Mouse (Mus musculus) frontal cortex, adult 2 months (tissue): ENCODE measurements around the gene Mthfd1. TPM values are rescaled to one million over a fixed set of nuclear protein-coding genes. Genes with fewer than 3 reads are reported as not detected.
A peak's percentile ranks its signal among the peaks of the same experiment; 100 is the strongest.
"Not testable (repeated sequence)": the region's sequence is repeated elsewhere in the genome, so short reads cannot be mapped to it uniquely, and the experiment has no call there.

ENCODE experiments used
- DNase-seq, 2 experiments: peaks; one replicate each; pipeline ENCODE4 v3.0.0; 2022; ENCODE audit warnings: low spot score in 1 of 2; ENCODE audit errors: extremely low spot score in 1 of 2
- polyA plus RNA-seq: library from polyadenylated mRNA; depleted of rRNA; stranded (reverse); fragments of >200 nt; gene quantifications from 2 replicates; pipeline ENCODE4 v1.2.3, GENCODE M21; 2012; rRNA removed

The Mthfd1 gene
- 33.9 and 34.3 TPM in 2 replicates for polyA plus RNA-seq

- DNase-seq, result peak; percentile 96 to 97
These were observed at the start of gene Mthfd1 for GRCm38 (mm10) chr12:76254725-76255498. Gene Mthfd1 (plus strand): TSS chr12:76255298.

DNA sequence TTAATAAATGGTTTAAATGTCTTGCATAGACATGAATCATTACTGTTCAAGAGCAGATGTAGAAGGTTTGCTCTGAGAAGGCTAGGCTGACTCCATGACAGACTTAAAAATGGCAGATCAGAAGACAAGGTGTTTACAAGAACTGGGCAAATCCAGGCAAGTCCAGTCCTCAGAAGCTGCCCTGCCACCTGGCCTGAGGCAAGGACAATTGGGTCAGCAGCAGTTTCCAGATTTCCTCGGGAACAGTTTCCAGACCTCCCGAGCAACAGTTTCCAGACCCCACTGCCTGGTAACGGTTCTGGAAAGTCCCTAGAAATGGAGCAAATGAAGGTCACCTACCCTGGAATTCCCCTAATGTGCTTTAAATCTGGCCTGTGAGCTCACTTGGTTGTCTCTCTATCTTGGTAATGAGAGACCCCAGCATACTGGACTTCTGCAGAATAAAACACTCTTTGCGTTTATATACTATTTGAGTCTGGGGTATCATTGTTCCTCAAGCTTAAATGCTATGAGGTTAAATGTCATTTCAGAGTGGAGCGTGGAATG, 45.6 kb upstream of the Mthfd1 start:
- DNase-seq, result no peak

DNA sequence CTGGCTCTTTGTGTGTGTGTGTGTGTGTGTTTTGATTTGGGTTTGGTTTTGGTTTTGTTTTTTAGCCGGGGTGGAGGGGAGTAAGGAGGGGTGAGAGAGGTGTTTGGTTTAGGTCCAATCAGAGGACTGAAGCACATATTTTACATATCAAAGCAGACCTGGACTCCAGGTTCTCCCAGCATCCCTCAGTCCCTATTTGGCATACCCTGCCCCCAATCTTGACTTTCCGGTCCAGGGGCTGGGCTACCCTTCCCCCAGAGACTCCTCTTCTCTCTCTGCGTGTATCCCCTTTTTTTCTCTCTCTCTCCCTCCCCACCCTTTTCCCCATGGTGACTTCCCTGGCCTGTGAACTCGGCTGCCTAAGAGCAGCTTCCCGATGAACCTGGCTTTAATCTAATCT, 40.0 kb upstream of the Mthfd1 start:
- DNase-seq, result no peak

DNA sequence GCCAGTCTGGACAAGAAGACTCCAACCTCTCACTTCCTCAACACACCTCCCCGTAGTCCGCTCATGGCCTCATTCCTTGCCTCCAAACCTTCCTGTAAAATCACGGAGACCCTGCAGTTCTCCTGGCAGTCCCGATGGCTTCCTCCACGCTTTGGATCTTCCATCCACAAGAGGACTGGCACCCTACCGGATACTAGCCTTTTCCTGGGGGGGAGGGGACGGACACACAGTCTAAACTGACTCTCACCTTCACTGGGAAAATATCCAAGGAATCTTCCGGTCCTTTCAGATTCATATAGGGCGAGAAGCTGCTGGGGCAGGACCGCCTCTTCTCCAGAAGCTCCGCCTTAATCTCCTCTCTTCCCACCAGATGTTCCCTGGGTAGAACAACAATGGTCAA, 38.4 kb upstream of the Mthfd1 start:
- DNase-seq, result no peak

DNA sequence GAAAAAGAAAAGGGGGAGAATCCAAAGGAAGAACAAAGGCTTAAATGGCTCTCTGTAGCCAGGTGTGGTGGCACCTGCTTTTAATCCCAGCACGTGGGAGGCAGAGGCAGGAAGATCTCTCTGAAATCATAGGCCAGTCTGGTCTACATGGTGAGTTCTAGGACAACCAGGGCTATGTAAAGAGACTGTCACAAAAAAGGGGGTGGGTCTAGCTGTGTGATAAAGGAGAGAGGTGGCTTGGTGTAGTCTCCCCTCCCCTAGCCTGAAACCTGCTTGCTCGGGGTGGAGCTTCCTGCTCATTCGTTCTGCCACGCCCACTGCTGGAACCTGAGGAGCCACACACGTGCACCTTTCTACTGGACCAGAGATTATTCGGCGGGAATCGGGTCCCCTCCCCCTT, 33.0 kb upstream of the Mthfd1 start:
- not testable (repeated sequence) for DNase-seq

DNA sequence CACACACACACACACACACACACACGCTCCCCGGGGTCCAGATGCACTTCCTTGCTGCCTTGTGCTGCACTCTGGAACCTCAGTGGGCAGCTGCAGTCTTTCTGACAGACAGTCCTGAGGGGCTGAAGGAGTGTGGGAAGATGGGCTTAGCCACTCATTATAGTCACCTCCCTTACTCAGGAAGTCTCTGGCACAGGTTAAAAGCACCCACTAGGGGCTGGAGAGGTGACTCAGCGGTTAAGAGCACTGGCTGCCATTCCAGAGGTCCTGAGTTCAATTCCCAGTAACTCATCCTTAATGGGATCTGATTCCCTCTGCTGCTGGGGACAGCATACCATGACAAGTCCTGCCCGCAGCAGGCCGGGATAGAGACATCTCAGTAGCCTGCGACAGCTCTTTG, 24.5 kb upstream of the Mthfd1 start:
- DNase-seq, result no peak

- no peak for DNase-seq
These were observed 19.8 kb upstream of the Mthfd1 start for GRCm38 (mm10) chr12:76235253-76235652.

DNA sequence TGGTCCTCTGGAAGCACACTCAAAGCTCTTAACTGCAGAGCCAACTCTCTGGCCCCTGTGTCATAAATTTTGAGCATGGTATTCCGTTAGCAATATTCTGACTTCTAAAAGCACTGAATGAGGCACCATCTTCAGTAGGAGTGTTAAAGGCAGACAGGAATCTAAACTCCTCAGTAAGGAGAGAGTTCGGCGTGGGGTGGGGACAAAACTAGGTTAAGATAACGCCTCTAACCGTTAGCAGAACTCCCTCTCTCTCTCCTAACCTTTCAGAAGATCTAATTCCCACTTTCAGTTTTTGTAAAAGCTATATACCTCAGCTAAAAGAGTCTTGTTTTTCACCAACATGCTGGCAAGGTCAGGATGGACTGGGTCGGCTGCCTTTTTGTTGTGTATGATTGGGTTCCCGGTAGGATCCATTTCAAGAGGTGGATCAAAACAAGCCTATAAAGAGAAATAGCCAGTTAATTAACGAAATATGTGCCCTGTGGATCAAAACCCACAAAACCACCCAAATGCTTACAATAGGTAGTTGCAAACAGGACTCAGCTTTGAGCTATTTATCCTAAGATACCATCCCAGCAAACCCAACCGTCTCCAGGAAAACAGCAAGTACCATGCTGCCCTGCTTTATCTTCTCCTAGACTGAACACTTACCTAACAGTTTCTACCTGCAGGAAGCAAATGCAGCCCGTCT, 15.8 kb upstream of the Mthfd1 start:
- no peak for DNase-seq

DNA sequence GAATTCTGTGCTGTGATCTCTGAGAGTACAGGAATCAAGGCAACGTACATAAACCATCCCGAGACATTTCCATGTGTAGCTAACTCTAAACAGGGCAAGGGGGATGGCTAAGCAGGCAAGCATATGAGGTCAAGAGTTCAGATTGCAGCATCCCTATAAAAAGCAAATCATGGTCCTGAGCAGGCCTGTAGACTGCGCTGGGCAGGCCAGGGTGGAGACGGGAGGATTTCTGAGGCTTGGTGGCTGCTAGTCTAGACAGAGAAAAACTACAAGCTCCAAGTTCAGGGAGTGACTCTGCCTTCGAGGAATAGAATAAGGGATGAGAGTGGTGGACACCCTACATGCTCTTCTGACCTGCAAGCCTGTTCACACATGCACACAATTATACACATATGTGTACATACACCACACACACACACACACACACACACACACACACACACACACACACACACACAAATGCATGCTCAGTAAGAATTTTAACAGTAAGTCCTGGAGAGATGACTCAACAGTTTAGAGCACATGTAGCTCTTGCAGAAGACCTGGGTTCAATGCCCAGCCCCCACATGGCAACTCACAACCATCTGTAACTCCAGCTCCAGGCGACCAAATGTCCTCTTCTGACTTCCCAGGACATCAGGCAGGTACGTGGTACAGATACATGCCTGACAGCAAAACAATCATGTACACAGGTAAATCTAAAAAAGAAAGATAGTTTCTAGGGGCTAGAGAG, 15.1 kb upstream of the Mthfd1 start:
- DNase-seq, result no peak

DNA sequence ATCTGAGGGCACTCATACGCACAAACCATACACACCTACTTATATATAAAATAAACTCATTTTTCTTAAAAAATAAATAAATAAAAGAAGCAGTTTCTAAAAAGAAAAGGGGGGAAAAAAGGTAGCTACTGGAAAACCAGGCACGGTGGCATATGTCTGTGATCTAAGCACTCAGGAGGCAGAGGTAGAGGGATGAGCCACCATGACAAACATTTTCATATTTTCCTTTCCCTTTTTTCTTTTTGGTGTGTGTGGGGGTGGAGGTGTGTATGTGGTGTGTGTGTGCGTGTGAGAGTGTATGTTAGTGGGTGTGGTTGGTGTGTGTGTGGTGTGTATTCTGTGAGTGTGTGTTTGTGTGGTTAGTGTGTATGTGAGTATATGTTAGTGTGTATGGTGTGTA, 14.4 kb upstream of the Mthfd1 start:
- no peak for DNase-seq

GRCm38 (mm10) chr12:76241084-76241483, 14.0 kb upstream of the Mthfd1 start:
- no peak for DNase-seq

DNA sequence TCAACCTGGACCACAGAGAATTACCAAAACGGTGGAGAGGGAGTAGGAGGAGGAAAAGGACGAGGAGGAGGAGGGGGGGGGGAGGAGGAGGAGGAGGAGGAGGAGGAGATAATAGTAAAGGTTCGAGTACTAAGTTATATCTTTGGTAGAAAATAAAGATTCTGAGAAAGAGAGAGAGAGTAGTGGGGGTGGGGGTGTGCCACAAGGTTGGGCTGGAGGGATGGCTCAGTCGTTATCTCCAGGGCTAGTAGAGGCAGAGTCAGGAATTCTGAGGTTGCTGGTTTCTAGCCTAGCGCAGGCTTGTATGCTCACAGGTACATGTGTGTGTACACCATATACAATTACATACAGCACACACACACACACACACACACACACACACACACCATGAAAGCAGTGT, 13.3 kb upstream of the Mthfd1 start:
- no peak for DNase-seq

DNA sequence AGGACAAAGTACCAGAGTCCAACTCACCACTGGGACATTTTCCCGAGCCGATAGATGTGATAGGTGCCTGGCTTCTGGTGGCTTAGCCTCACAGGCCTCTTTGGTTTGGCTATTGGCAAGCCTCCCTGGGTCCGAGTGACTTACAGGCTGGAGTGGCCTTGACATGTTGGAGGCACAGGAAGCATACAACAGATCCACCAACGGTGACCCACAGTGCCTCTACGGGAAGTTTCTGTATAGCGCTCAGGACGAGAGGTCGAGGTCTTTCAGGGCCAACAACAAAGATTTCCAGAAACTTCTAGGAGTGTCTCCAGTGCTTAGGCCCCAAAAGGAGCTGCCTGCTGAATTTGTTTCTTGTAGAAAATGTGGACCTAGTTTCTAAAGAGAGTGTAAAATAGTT, 10.1 kb upstream of the Mthfd1 start:
- no peak for DNase-seq

GRCm38 (mm10) chr12:76246646-76247045, 8.5 kb upstream of the Mthfd1 start, which contains the start of gene Tex21:
Gene Tex21 (minus strand): TSS chr12:76246746.
- DNase-seq, result no peak

GRCm38 (mm10) chr12:76253090-76253489, 2.0 kb upstream of the Mthfd1 start:
- DNase-seq, result no peak

- no peak for DNase-seq
These were observed 1.5 kb upstream of the Mthfd1 start for GRCm38 (mm10) chr12:76253591-76253990.

GRCm38 (mm10) chr12:76253991-76254390, 1.1 kb upstream of the Mthfd1 start:
- DNase-seq, result no peak

DNA sequence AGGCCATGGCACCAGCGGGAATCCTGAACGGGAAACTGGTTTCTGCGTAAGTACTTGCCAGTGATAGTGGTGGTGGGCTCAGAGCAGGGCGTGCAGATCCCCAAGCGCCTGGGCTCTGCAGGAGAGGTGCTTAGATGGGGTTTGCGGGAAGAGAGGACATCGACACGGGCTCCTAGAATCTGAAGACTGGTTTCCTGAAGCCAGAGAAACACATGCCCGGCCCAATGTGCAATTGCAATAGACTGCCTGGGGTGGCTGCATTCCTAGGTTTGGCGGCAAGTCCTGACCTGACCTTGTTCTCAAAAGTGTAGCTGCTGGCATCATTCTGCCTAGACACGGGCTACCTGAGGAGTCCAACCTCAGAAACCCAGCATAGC, 389 bp downstream of the Mthfd1 start:
- DNase-seq, result no peak

DNA sequence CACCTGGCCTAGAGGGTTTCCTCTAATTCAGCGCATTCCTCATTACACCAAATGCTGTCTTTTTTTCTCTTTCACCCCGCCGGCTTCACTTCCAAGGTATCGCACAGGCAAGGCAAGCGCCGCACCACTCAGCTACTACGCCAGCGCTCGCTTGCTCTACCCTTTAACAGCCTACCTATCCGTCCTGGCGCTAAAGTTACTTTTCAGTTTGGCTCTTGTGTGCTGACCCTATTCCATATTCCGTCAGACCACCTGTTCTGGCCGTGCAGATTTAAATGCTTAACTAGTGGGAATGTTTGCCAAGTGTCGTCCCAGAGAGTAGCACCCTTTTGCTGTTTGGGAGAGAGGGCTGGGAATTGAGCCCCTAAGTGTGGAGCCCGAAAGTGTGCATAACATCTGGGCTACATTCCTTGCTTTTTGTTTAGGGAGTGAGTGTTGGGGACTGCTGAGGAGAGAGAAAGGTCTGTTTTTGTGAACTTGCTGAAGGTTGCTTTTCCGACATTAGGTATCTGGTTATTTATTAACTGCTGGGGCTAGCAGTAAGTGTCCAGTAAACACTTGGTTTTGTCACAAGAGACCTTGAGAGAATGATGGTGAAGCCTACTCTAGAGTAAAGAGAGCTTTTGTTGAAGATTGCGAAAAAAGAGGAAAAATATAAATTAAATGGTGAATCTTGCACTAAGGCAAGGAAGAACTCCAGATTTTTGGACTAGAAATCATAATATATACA, 1.2 kb downstream of the Mthfd1 start:
- no peak for DNase-seq

GRCm38 (mm10) chr12:76260673-76261072, 5.6 kb downstream of the Mthfd1 start:
- no peak for DNase-seq

DNA sequence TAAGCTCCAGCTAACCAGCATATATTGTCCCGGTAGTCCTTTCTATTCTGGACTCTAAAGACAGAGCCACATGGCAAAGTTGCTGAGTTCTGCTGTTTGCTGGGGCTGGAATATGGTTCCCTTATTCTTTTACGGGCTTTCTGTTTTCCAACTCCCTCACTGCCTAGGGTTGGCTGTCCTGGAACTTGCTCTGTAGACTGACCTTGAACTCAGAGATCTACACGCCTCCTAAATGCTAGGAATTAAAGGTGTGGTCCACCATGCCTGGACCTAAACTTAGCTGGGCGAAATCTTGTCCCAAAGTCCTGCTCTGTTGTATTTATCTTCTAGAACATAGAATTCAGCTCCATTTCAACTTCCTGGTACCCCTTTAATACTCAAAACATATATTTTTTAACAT, 6.5 kb downstream of the Mthfd1 start:
- no peak for DNase-seq
